Mouse (Mus musculus): Measurements from ENCODE around the gene Cpeb2.

DNA sequence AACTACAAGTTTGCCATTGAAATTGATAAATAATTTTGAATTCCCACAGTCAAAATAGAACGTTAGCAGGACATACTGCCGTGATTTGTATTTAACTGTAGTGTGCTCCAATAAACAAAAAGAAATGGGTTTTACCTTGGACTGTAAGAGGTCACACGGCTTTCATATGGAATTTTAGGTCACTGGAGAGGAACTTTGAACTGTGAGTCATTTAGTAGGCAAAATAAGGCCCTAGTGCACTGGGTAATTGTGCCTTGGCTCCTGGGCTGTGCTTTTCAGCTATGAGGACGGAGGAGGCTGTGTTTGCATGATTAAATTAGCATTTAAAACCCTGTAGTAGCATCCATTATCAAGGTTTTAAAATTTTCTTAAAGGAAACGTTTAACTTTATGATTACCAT is 3.0 kb downstream of the Cpeb2 start:
- no peak for TF ChIP-seq POLR2A (IDR thresholded peaks at IDR 0.05; ENCODE audit: control insufficient read depth, extremely low read depth, insufficient read depth, low read length, poor library complexity)
- no peak for TF ChIP-seq CTCF (IDR thresholded peaks at IDR 0.05; ENCODE audit: borderline replicate concordance, control insufficient read depth, extremely low read depth, insufficient read depth, low read length, poor library complexity)

Measured in thymus, adult 2 months (tissue).